Mouse (Mus musculus): ENCODE data around the gene Abca2.

GRCm38 (mm10) chr2:25397010-25397409 lies 31.5 kb upstream of the Abca2 start:
- no peak for TF ChIP-seq CTCF (IDR thresholded peaks at IDR 0.05)
- TF ChIP-seq POLR2A (IDR thresholded peaks at IDR 0.05; ENCODE audit: insufficient read depth, low read depth, low read length) = no peak

Data from heart, adult 2 months (tissue).